Mouse (Mus musculus): ENCODE measurements around the gene Nfatc3.
A peak's percentile ranks its signal among the peaks of the same experiment; 100 is the strongest.

GRCm38 (mm10) chr8:106010748-106011642 lies 47.6 kb upstream of the Nfatc3 start:
- TF ChIP-seq POLR2A (IDR thresholded peaks at IDR 0.05; ENCODE audit: borderline replicate concordance, control insufficient read depth, low read depth, low read length), result peak; percentile 81; the same call in 1 of the 2 replicates
- TF ChIP-seq CTCF (IDR thresholded peaks at IDR 0.05; ENCODE audit: control insufficient read depth, insufficient read depth, low read length), result no peak; the same call in 1 of the 2 replicates
